Mouse (Mus musculus): Measurements from ENCODE around the gene Pakap. TPM values are rescaled to one million over a fixed set of nuclear protein-coding genes. Genes with fewer than 3 reads are reported as not detected.

Pakap gene
- polyA plus RNA-seq, 1 experiment from 2014 or later: 28.4 TPM

GRCm38 (mm10) chr4:57743325-57743929 lies 175.4 kb downstream of the Pakap start:
- Histone ChIP-seq H3K27me3 (replicated peaks; ENCODE audit: control insufficient read depth, insufficient read depth, low read length) (no peaks in the 10 kb centered on the region), H3K9ac (ENCODE audit: low read length) (no peak overlapping the region), H3K4me1 (replicated peaks; ENCODE audit: control insufficient read depth, insufficient read depth, low read length) (no peaks in the 10 kb centered on the region), H3K9me3 (ENCODE audit: control insufficient read depth, low read length) (peaks cover 4% of the 10 kb centered on the region; the same call in 1 of the 2 replicates), H3K36me3 (ENCODE audit: control insufficient read depth, insufficient read depth, low read length) (no peaks in the 10 kb centered on the region), H3K27ac (ENCODE audit: low read depth) (no peak overlapping the region), H3K4me2 (ENCODE audit: low read length) (no peak overlapping the region), H3K4me3 (ENCODE audit: low read depth, low read length) (no peak overlapping the region)
- DNase-seq (ENCODE audit: low spot score) (no peak), ATAC-seq (replicated peaks; ENCODE audit: low FRiP score, low TSS enrichment, low read depth) (no peak)
- WGBS: 52% methylated on average over 11 of the region's 11 CpGs

DNA sequence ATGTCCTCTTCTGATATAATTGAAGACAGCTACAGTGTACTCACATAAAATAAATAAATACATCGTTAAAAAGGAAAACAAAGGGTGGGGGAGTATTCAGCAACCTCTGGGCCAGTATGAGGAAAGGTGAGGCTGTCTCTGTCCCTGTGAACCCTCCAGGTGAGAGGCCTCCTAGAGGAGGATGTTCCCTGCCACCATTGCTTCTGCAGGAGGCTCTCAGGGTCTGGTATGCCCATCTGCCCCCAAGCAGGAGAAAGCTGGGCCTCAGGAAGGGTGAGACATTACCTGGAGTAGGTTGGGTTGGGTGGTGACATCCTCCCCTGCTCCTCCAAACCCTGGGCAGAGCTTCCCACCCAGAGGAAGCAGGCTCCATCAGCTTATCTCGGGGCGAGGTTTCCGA lies 182.7 kb downstream of the Pakap start:
- DNase-seq (ENCODE audit: low spot score): no peak
- no peaks in the 10 kb centered on the region for H3K4me1 ChIP-seq (replicated peaks; ENCODE audit: control insufficient read depth, insufficient read depth, low read length)
- no peak for ATAC-seq (replicated peaks; ENCODE audit: low FRiP score, low TSS enrichment, low read depth)
- no peak overlapping the region for H3K27ac ChIP-seq (ENCODE audit: low read depth)
- H3K9ac ChIP-seq (ENCODE audit: low read length): no peak overlapping the region
- WGBS: 55% methylated on average over 4 of the region's 4 CpGs
- H3K9me3 ChIP-seq (ENCODE audit: control insufficient read depth, low read length): peaks cover 2% of the 10 kb centered on the region; the same call in 1 of the 2 replicates
- H3K4me3 ChIP-seq (ENCODE audit: low read depth, low read length): no peak overlapping the region
- no peaks in the 10 kb centered on the region for H3K27me3 ChIP-seq (replicated peaks; ENCODE audit: control insufficient read depth, insufficient read depth, low read length)
- no peaks in the 10 kb centered on the region for H3K36me3 ChIP-seq (ENCODE audit: control insufficient read depth, insufficient read depth, low read length)
- H3K4me2 ChIP-seq (ENCODE audit: low read length): no peak overlapping the region

DNA sequence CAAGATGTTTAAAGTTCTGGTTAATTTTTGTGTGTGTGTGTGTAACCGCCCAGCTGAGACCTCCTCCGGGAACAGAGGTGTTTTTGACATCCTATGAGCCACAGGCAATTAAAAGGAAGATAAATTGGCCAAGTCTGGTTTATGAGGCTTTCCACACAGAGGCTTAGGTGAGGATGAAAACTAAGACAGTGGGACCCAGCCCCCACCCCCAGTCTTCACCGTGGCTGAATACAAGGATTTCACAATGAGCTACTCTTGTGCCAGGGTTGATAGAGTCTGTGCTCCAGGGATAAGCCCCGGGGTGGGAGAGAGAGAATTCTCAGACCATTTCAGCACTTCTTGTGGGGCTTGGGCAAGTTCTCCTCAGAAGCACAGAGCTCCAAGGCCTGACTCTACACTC lies 183.1 kb downstream of the Pakap start:
- 63% methylated on average over 4 of the region's 4 CpGs for WGBS
- no peak for DNase-seq (ENCODE audit: low spot score)

GRCm38 (mm10) chr4:57751566-57751965 lies 183.6 kb downstream of the Pakap start:
- no peaks in the 10 kb centered on the region for H3K36me3 ChIP-seq (ENCODE audit: control insufficient read depth, insufficient read depth, low read length)
- no peaks in the 10 kb centered on the region for H3K9me3 ChIP-seq (ENCODE audit: control insufficient read depth, low read length)
- no peak overlapping the region for H3K9ac ChIP-seq (ENCODE audit: low read length)
- H3K4me3 ChIP-seq (ENCODE audit: low read depth, low read length): no peak overlapping the region
- DNase-seq (ENCODE audit: low spot score): no peak
- 85% methylated on average over 11 of the region's 11 CpGs for WGBS
- no peaks in the 10 kb centered on the region for H3K4me1 ChIP-seq (replicated peaks; ENCODE audit: control insufficient read depth, insufficient read depth, low read length)
- ATAC-seq (replicated peaks; ENCODE audit: low FRiP score, low TSS enrichment, low read depth): no peak
- no peak overlapping the region for H3K27ac ChIP-seq (ENCODE audit: low read depth)
- no peak overlapping the region for H3K4me2 ChIP-seq (ENCODE audit: low read length)
- H3K27me3 ChIP-seq (replicated peaks; ENCODE audit: control insufficient read depth, insufficient read depth, low read length): no peaks in the 10 kb centered on the region

More for the DNA sequence above, 183.1 kb downstream of the Pakap start:
- Histone ChIP-seq H3K27ac (ENCODE audit: low read depth) (no peak overlapping the region), H3K9me3 (ENCODE audit: control insufficient read depth, low read length) (no peaks in the 10 kb centered on the region), H3K4me3 (ENCODE audit: low read depth, low read length) (no peak overlapping the region), H3K4me1 (replicated peaks; ENCODE audit: control insufficient read depth, insufficient read depth, low read length) (no peaks in the 10 kb centered on the region), H3K27me3 (replicated peaks; ENCODE audit: control insufficient read depth, insufficient read depth, low read length) (no peaks in the 10 kb centered on the region), H3K9ac (ENCODE audit: low read length) (no peak overlapping the region), H3K36me3 (ENCODE audit: control insufficient read depth, insufficient read depth, low read length) (no peaks in the 10 kb centered on the region), H3K4me2 (ENCODE audit: low read length) (no peak overlapping the region)
- ATAC-seq (replicated peaks; ENCODE audit: low FRiP score, low TSS enrichment, low read depth): no peak

DNA sequence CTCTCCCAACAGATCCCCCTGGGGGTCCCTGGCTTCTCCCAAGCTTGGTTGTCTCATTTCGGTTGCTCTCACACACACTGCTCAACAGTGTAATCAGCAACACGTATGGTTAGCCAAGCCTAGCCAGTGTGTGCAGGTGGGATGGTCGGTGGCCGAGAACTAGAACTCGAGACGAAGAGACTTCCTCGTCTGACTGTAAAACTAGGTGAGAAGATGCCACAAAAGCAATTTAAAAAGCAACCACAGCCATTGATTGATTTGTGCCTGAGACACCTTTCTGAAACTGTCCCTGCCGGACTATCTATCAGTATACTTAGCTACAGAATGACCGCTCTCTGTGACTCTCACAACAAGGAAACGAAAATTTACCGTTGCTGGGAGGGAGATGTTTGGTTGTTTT lies 187.1 kb downstream of the Pakap start:
- ATAC-seq (replicated peaks; ENCODE audit: low FRiP score, low TSS enrichment, low read depth): no peak
- H3K9me3 ChIP-seq (ENCODE audit: control insufficient read depth, low read length): no peaks in the 10 kb centered on the region
- H3K27me3 ChIP-seq (replicated peaks; ENCODE audit: control insufficient read depth, insufficient read depth, low read length): no peaks in the 10 kb centered on the region
- H3K4me2 ChIP-seq (ENCODE audit: low read length): no peak overlapping the region
- 88% methylated on average over 11 of the region's 11 CpGs for WGBS
- H3K9ac ChIP-seq (ENCODE audit: low read length): no peak overlapping the region
- H3K36me3 ChIP-seq (ENCODE audit: control insufficient read depth, insufficient read depth, low read length): no peaks in the 10 kb centered on the region
- no peak overlapping the region for H3K27ac ChIP-seq (ENCODE audit: low read depth)
- DNase-seq (ENCODE audit: low spot score): no peak
- H3K4me1 ChIP-seq (replicated peaks; ENCODE audit: control insufficient read depth, insufficient read depth, low read length): no peaks in the 10 kb centered on the region
- no peak overlapping the region for H3K4me3 ChIP-seq (ENCODE audit: low read depth, low read length)

DNA sequence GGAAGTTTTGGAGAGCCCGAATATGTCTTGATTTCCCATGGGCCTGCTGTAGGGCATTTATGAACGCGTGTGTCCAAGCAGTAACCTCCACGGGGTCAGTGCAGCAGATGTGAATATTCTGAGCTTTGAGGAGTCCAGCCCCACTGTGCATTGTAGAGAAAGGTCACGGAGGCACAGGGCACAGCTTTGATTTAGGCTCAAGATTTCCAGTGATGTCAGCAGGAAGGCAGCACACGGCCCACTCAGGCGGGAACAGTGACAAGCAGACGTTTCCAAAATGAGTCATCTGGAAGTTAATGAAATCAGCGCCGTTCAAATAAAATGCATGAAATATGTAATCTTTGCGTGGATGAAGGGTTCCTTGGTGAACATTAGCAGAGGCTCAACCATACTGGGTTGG lies 190.0 kb downstream of the Pakap start:
- no peak overlapping the region for H3K4me3 ChIP-seq (ENCODE audit: low read depth, low read length)
- 62% methylated on average over 11 of the region's 11 CpGs for WGBS
- H3K9me3 ChIP-seq (ENCODE audit: control insufficient read depth, low read length): no peaks in the 10 kb centered on the region
- no peak overlapping the region for H3K9ac ChIP-seq (ENCODE audit: low read length)
- H3K36me3 ChIP-seq (ENCODE audit: control insufficient read depth, insufficient read depth, low read length): no peaks in the 10 kb centered on the region
- DNase-seq (ENCODE audit: low spot score) (no peak), ATAC-seq (replicated peaks; ENCODE audit: low FRiP score, low TSS enrichment, low read depth) (no peak)
- no peak overlapping the region for H3K27ac ChIP-seq (ENCODE audit: low read depth)
- H3K4me1 ChIP-seq (replicated peaks; ENCODE audit: control insufficient read depth, insufficient read depth, low read length): no peaks in the 10 kb centered on the region
- H3K27me3 ChIP-seq (replicated peaks; ENCODE audit: control insufficient read depth, insufficient read depth, low read length): no peaks in the 10 kb centered on the region
- H3K4me2 ChIP-seq (ENCODE audit: low read length): no peak overlapping the region

DNA sequence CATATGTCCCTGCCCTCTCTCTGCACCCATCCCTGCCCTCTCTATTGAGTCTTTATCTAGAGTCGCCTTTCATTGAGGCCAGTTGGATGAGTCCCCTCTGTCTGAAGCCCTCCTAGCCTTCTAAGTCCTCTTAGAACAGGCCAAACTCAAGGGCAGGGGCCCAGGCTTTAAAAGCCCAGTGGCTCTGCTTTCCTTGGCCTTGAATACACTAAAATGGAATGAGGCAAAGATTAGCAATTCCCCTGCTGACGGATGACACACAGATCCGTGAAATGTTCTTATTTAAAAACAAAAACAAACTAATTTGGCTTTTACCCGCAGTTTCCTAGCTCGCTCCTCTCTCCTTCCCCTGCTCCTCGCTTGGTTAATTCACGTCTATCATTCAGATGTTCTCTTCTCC lies 194.4 kb downstream of the Pakap start:
- no peak for ATAC-seq (replicated peaks; ENCODE audit: low FRiP score, low TSS enrichment, low read depth)
- Histone ChIP-seq H3K27me3 (replicated peaks; ENCODE audit: control insufficient read depth, insufficient read depth, low read length) (no peaks in the 10 kb centered on the region), H3K4me1 (replicated peaks; ENCODE audit: control insufficient read depth, insufficient read depth, low read length) (peaks cover 15% of the 10 kb centered on the region; the same call in 1 of the 2 replicates), H3K9me3 (ENCODE audit: control insufficient read depth, low read length) (no peaks in the 10 kb centered on the region), H3K4me2 (ENCODE audit: low read length) (no peak overlapping the region), H3K9ac (ENCODE audit: low read length) (no peak overlapping the region), H3K27ac (ENCODE audit: low read depth) (no peak overlapping the region), H3K4me3 (ENCODE audit: low read depth, low read length) (no peak overlapping the region), H3K36me3 (ENCODE audit: control insufficient read depth, insufficient read depth, low read length) (no peaks in the 10 kb centered on the region)
- WGBS: 68% methylated on average over 7 of the region's 7 CpGs
- DNase-seq (ENCODE audit: low spot score): no peak

- Histone ChIP-seq H3K9ac (ENCODE audit: low read length) (no peak overlapping the region), H3K4me1 (replicated peaks; ENCODE audit: control insufficient read depth, insufficient read depth, low read length) (peaks cover 15% of the 10 kb centered on the region; the same call in 1 of the 2 replicates), H3K36me3 (ENCODE audit: control insufficient read depth, insufficient read depth, low read length) (no peaks in the 10 kb centered on the region), H3K9me3 (ENCODE audit: control insufficient read depth, low read length) (no peaks in the 10 kb centered on the region), H3K4me2 (ENCODE audit: low read length) (no peak overlapping the region), H3K27ac (ENCODE audit: low read depth) (peak overlapping the region; percentile 47; the same call in 1 of the 2 replicates), H3K4me3 (ENCODE audit: low read depth, low read length) (no peak overlapping the region), H3K27me3 (replicated peaks; ENCODE audit: control insufficient read depth, insufficient read depth, low read length) (no peaks in the 10 kb centered on the region)
- WGBS: 18% methylated on average over 1 of the region's 1 CpGs
- DNase-seq (ENCODE audit: low spot score) (no peak), ATAC-seq (replicated peaks; ENCODE audit: low FRiP score, low TSS enrichment, low read depth) (no peak)
Observed at GRCm38 (mm10) chr4:57764392-57764791, 196.4 kb downstream of the Pakap start.

GRCm38 (mm10) chr4:57764926-57765325 lies 196.9 kb downstream of the Pakap start:
- DNase-seq (ENCODE audit: low spot score) (no peak), ATAC-seq (replicated peaks; ENCODE audit: low FRiP score, low TSS enrichment, low read depth) (no peak)
- Histone ChIP-seq H3K9me3 (ENCODE audit: control insufficient read depth, low read length) (no peaks in the 10 kb centered on the region), H3K4me1 (replicated peaks; ENCODE audit: control insufficient read depth, insufficient read depth, low read length) (peaks cover 15% of the 10 kb centered on the region; the same call in 1 of the 2 replicates), H3K36me3 (ENCODE audit: control insufficient read depth, insufficient read depth, low read length) (no peaks in the 10 kb centered on the region), H3K27me3 (replicated peaks; ENCODE audit: control insufficient read depth, insufficient read depth, low read length) (no peaks in the 10 kb centered on the region), H3K9ac (ENCODE audit: low read length) (no peak overlapping the region), H3K27ac (ENCODE audit: low read depth) (peak overlapping the region; percentile 47), H3K4me3 (ENCODE audit: low read depth, low read length) (no peak overlapping the region), H3K4me2 (ENCODE audit: low read length) (no peak overlapping the region)
- 82% methylated on average over 1 of the region's 1 CpGs for WGBS
